Mouse (Mus musculus) lung, embryonic 16.5 days (tissue): ENCODE results near the gene 4930558K02Rik. TPM values are rescaled to one million over a fixed set of nuclear protein-coding genes. Genes with fewer than 3 reads are reported as not detected.

Source experiments
- ATAC-seq: fragments of 200-750 bp; cut with Nextera tagmentation; 2 replicates; pipeline ENCODE4 v1.8.0; 2017; ENCODE audit warnings: low read depth, mild to moderate bottlenecking, moderate library complexity
- H3K27ac ChIP-seq: fragments of 300-500 bp; sonication (generic); 2 replicates; pipeline ENCODE4 v1.5.1; 2014; ENCODE audit warnings: mild to moderate bottlenecking, control low read depth, low read length
- H3K27me3 ChIP-seq: fragments of 300-500 bp; sonication (generic); 2 replicates; pipeline ENCODE4 v1.6.1; 2014; ENCODE audit warnings: low read depth, low read length, mixed read lengths; ENCODE audit not compliant: control insufficient read depth, insufficient read depth
- H3K36me3 ChIP-seq: fragments of 300-500 bp; sonication (generic); 2 replicates; pipeline ENCODE4 v1.6.1; 2014; ENCODE audit warnings: low read length; ENCODE audit not compliant: control insufficient read depth, insufficient read depth
- H3K4me1 ChIP-seq: fragments of 300-500 bp; sonication (generic); replicated peaks from 2 replicates; pipeline ENCODE4 v1.6.1; 2014; ENCODE audit warnings: low read length, mixed read lengths; ENCODE audit not compliant: control insufficient read depth, insufficient read depth
- H3K4me2 ChIP-seq: fragments of 300-500 bp; sonication (generic); 2 replicates; pipeline ENCODE4 v1.6.1; 2014; ENCODE audit warnings: low read depth, low read length, control low read depth
- H3K4me3 ChIP-seq: fragments of 300-500 bp; sonication (generic); 2 replicates; pipeline ENCODE4 v1.5.1; 2014; ENCODE audit warnings: mild to moderate bottlenecking, low read length, control low read depth
- H3K9ac ChIP-seq: fragments of 300-500 bp; sonication (generic); 2 replicates; pipeline ENCODE4 v1.6.1; 2014; ENCODE audit warnings: low read length, control low read depth
- H3K9me3 ChIP-seq: fragments of 300-500 bp; sonication (generic); 2 replicates; pipeline ENCODE4 v1.6.1; 2016; ENCODE audit warnings: low read length; ENCODE audit not compliant: control insufficient read depth
- WGBS: fragments of 180-500 bp; shearing (Covaris S2); extraction: QIAGEN DNeasy Blood & Tissue Kit; methylation state at CpG from one replicate; pipeline ENCODE4 v1.1.7; 2014; 5-methylcytosine and 5-hydroxymethylcytosine counted together
- polyA plus RNA-seq: library from polyadenylated mRNA; unstranded; fragments of >200 nt; fragmentation: Nextera tagmentation; extraction: Ambion mirVana; gene quantifications from 2 replicates; pipeline ENCODE4 v1.2.1, GENCODE M21; 2015

4930558K02Rik gene
- polyA plus RNA-seq, 1 experiment from 2014 or later = not detected

- H3K4me2 ChIP-seq = no peak overlapping the region
- no peak overlapping the region for H3K27ac ChIP-seq
- peaks cover 13% of the 10 kb centered on the region for H3K4me1 ChIP-seq
- no peak overlapping the region for H3K4me3 ChIP-seq
- H3K36me3 ChIP-seq = no peaks in the 10 kb centered on the region
- ATAC-seq = no peak
- H3K9ac ChIP-seq = no peak overlapping the region
- H3K9me3 ChIP-seq = no peaks in the 10 kb centered on the region
- 72% methylated on average over 9 of the region's 9 CpGs for WGBS
- H3K27me3 ChIP-seq = no peaks in the 10 kb centered on the region
These were observed 1.3 kb upstream of the 4930558K02Rik start for GRCm38 (mm10) chr1:161980626-161981298.

GRCm38 (mm10) chr1:161980046-161980445 is 610 bp upstream of the 4930558K02Rik start:
- H3K4me3 ChIP-seq = no peak overlapping the region
- H3K9me3 ChIP-seq = no peaks in the 10 kb centered on the region
- no peak overlapping the region for H3K27ac ChIP-seq
- no peaks in the 10 kb centered on the region for H3K36me3 ChIP-seq
- H3K27me3 ChIP-seq = no peaks in the 10 kb centered on the region
- H3K4me2 ChIP-seq = no peak overlapping the region
- WGBS = 82% methylated on average over 2 of the region's 2 CpGs
- H3K9ac ChIP-seq = no peak overlapping the region
- H3K4me1 ChIP-seq = peaks cover 17% of the 10 kb centered on the region
- ATAC-seq = no peak

DNA sequence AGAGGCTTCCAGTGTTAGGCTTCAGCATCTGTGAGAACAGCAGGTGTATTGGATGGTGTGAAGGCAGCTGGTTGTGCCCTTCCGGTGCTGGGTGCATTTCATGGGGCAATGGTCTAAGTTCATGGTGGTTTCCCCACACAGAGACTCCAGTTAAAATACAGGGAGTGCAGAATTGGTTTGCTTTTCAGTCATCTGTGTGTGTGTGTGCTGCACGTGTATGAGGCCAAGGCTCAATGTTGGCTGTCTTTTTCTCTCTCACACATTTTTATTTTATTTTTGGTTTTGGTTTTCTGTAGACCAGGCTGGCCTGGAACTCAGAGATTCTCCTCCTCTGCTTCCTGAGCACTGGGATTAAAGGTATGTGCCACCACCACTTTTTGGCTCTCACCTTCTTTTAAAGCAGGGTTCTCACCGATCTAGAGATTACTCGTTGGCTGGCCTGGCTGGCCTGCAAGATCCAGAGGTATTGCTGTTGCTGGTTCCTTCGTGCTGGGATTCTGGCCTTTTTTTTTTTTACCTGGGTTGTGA is 1.2 kb downstream of the 4930558K02Rik start:
- Histone ChIP-seq H3K9ac (no peak overlapping the region), H3K4me3 (no peak overlapping the region), H3K27me3 (no peaks in the 10 kb centered on the region), H3K9me3 (no peaks in the 10 kb centered on the region), H3K4me1 (peaks cover 23% of the 10 kb centered on the region), H3K36me3 (no peaks in the 10 kb centered on the region), H3K4me2 (no peak overlapping the region), H3K27ac (no peak overlapping the region)
- ATAC-seq = no peak
- 82% methylated on average over 5 of the region's 5 CpGs for WGBS

- Histone ChIP-seq H3K4me2 (no peak overlapping the region), H3K27ac (no peak overlapping the region), H3K9ac (no peak overlapping the region), H3K4me1 (peaks cover 23% of the 10 kb centered on the region), H3K27me3 (no peaks in the 10 kb centered on the region), H3K4me3 (no peak overlapping the region), H3K9me3 (no peaks in the 10 kb centered on the region), H3K36me3 (no peaks in the 10 kb centered on the region)
- WGBS = 56% methylated on average over 4 of the region's 4 CpGs
- ATAC-seq = no peak
These were observed 2.1 kb downstream of the 4930558K02Rik start for GRCm38 (mm10) chr1:161977331-161977730.

DNA sequence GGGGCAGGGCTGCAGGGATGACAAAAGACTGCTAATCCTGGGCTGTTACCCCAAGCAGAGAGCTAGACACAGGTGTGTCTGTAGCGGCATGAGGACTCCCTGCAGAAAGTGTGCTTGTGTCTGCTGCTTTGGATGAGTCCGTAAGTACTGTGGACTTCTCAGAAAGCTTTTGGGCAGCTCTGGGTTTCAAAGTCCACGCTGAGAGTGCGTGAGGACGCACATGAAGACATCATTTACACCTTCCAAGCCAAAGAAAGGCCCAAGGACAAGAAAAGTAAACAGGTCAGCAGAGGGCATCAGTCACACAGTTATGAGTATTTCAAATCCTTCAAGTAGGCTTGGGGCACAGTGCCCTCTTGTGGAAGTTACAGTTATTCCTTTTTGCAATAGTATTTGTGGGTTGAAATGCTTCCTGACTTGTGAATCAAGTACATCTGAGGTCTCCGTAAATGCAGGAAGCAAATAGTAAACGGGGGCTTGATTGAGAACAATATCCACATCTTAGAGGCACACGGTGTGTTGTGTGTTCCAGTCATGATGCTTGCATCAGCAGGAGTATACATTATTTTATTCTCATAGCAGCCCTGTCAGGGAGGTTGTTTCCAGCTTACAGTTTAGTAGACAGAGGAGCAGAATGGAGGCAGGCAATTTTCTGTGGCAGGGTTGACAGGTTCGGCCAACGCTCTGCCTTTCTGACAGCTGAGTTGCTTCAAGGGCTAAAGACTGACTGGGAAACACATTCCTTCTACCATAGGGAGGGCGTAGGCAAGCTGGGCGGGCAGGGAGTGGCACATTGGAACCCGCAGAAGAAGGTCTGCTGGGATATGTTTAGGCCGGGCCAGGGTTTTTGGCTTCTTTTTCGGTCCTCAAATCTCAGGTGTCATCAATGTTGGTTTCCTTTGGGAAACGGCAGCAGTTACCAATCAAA is 2.9 kb downstream of the 4930558K02Rik start:
- WGBS = 40% methylated on average over 16 of the region's 16 CpGs
- Histone ChIP-seq H3K4me2 (0 out of 2 replicates have a peak overlapping the region, but pooled peaks have one; percentile 26), H3K4me3 (no peak overlapping the region), H3K9me3 (no peaks in the 10 kb centered on the region), H3K36me3 (no peaks in the 10 kb centered on the region), H3K27me3 (no peaks in the 10 kb centered on the region), H3K4me1 (peaks cover 23% of the 10 kb centered on the region), H3K9ac (no peak overlapping the region), H3K27ac (peak overlapping the region; percentile 47)
- peak; percentile 64 for ATAC-seq

DNA sequence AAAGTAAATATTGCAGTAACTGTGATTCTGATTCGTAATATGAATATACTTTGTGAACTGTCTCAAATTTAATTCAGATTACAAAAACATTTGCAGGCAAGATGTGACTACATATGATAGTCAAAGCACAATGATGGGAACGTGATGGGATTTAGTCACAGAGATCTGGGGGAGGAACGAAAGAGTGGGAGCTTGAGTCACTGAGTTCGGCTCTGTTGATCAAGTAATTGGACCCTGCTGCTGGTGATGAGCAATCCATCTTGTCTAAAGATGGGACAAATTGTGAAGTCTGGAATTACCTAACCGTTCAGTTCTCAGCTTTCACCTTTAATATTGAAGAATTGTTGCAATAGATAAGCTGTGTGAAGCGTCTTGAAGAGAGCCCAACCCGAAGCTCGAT is 7.2 kb downstream of the 4930558K02Rik start:
- Histone ChIP-seq H3K27ac (no peak overlapping the region), H3K27me3 (no peaks in the 10 kb centered on the region), H3K4me3 (no peak overlapping the region), H3K9ac (no peak overlapping the region), H3K4me1 (peaks cover 32% of the 10 kb centered on the region), H3K9me3 (no peaks in the 10 kb centered on the region), H3K4me2 (no peak overlapping the region), H3K36me3 (peaks cover 7% of the 10 kb centered on the region)
- ATAC-seq = no peak
- 85% methylated on average over 8 of the region's 8 CpGs for WGBS

GRCm38 (mm10) chr1:161970874-161971273 is 8.6 kb downstream of the 4930558K02Rik start:
- H3K27me3 ChIP-seq = no peaks in the 10 kb centered on the region
- no peak overlapping the region for H3K27ac ChIP-seq
- no peak overlapping the region for H3K4me2 ChIP-seq
- no peak overlapping the region for H3K9ac ChIP-seq
- 94% methylated on average over 9 of the region's 9 CpGs for WGBS
- peaks cover 7% of the 10 kb centered on the region for H3K36me3 ChIP-seq
- H3K4me1 ChIP-seq = peaks cover 21% of the 10 kb centered on the region
- H3K4me3 ChIP-seq = no peak overlapping the region
- ATAC-seq = no peak
- no peaks in the 10 kb centered on the region for H3K9me3 ChIP-seq

DNA sequence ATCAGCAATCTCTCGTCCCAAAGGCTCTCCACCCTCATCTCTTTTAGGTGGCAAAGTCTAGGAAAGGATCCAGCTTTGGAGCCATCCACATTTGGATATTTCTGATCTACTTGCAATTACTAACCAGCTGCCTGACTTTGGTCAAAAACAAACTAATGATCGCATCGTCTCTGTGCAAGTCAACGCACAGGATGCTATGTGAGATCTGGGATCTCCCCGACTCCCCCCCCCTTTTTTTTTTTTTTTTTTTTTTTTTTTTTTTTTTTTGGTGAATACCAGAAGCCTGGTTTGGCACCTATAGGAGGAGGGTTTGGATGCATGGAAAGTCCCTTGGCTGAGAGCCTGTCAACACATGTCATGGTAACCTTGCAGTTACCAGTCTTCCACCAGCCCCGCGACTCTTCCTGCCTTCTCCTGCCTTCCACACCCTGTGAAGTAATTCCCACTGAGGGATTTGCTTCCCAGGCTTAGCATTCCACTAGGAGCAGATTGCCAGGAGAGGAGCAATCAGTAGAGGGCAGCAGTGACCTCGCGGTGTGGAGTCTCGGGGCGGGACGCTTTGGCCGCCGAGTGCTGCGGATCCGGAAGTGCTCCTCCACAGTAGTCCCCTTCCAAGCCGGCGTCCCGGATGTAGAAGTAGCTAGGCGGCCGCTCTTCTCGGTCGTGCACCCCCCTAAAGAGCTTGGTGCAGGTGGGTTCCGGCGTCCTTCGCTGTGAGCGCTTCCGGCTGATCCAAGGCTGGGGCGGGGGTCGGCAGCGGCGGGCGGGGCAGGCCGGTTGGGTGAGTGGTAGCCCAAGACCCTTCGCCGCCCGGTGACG is 10.6 kb downstream of the 4930558K02Rik start, which contains the start of gene Pigc:
Gene Pigc, plus strand, starts transcription at position 598 of the 819 bp plus-strand sequence.
- ATAC-seq = peak; percentile 99
- H3K27me3 ChIP-seq = no peaks in the 10 kb centered on the region
- peak within 1 kb of the TSS; percentile 70 for H3K4me2 ChIP-seq
- no peaks in the 10 kb centered on the region for H3K9me3 ChIP-seq
- WGBS = 3% methylated on average over 38 of the region's 38 CpGs
- H3K4me1 ChIP-seq = peaks cover 10% of the 10 kb centered on the region
- H3K36me3 ChIP-seq = peaks cover 7% of the 10 kb centered on the region
- H3K4me3 ChIP-seq = peak within 1 kb of the TSS; percentile 87
- peak within 1 kb of the TSS; percentile 75 for H3K27ac ChIP-seq
- H3K9ac ChIP-seq = peak within 1 kb of the TSS; percentile 93
